Mouse (Mus musculus) limb, embryonic 11.5 days (tissue): ENCODE data around the gene Inip. TPM values are rescaled to one million over a fixed set of nuclear protein-coding genes. Genes with fewer than 3 reads are reported as not detected.

Experiments used
- ATAC-seq: fragments of 200-750 bp; cut with Nextera tagmentation; 2 replicates; pipeline ENCODE4 v1.8.0; 2017; ENCODE audit warnings: low read depth; ENCODE audit not compliant: insufficient number of reproducible peaks, low FRiP score, low TSS enrichment
- DNase-seq: peaks from one replicate; pipeline ENCODE4 v3.0.0-alpha.2; 2015; ENCODE audit warnings: low spot score
- H3K27ac ChIP-seq: fragments of 300-500 bp; sonication (generic); replicated peaks from 2 replicates; pipeline ENCODE4 v1.5.1; 2014; ENCODE audit warnings: low read depth, mild to moderate bottlenecking, low read length
- H3K27me3 ChIP-seq: fragments of 300-500 bp; sonication (generic); 2 replicates; pipeline ENCODE4 v1.6.1; 2014; ENCODE audit warnings: mild to moderate bottlenecking, low read length, mixed read lengths; ENCODE audit not compliant: control insufficient read depth, insufficient read depth
- H3K36me3 ChIP-seq: fragments of 300-500 bp; sonication (generic); 2 replicates; pipeline ENCODE4 v1.6.1; 2014; ENCODE audit warnings: mild to moderate bottlenecking, low read length, moderate library complexity, mixed read lengths; ENCODE audit not compliant: control insufficient read depth, insufficient read depth
- H3K4me1 ChIP-seq: fragments of 300-500 bp; sonication (generic); 2 replicates; pipeline ENCODE4 v1.6.1; 2014; ENCODE audit warnings: low read length, mixed read lengths; ENCODE audit not compliant: control insufficient read depth, insufficient read depth
- H3K4me2 ChIP-seq: fragments of 300-500 bp; sonication (generic); 2 replicates; pipeline ENCODE4 v1.6.1; 2014; ENCODE audit warnings: low read depth, mild to moderate bottlenecking, moderate library complexity; ENCODE audit not compliant: severe bottlenecking
- H3K4me3 ChIP-seq: fragments of 300-500 bp; sonication (generic); 2 replicates; pipeline ENCODE4 v1.5.1; 2014; ENCODE audit warnings: low read depth, low read length
- H3K9ac ChIP-seq: fragments of 300-500 bp; sonication (generic); 2 replicates; pipeline ENCODE4 v1.6.1; 2014; ENCODE audit warnings: mild to moderate bottlenecking, low read length
- H3K9me3 ChIP-seq: fragments of 300-500 bp; sonication (generic); 2 replicates; pipeline ENCODE4 v1.6.1; 2016; ENCODE audit warnings: low read length; ENCODE audit not compliant: control insufficient read depth
- WGBS: fragments of 180-500 bp; shearing (Covaris S2); extraction: QIAGEN DNeasy Blood & Tissue Kit; methylation state at CpG from one replicate; pipeline ENCODE4 v1.1.7; 2014; 5-methylcytosine and 5-hydroxymethylcytosine counted together
- polyA plus RNA-seq: library from polyadenylated mRNA; unstranded; fragments of >200 nt; fragmentation: Nextera tagmentation; extraction: Ambion mirVana; gene quantifications from 2 replicates; pipeline ENCODE4 v1.2.1, GENCODE M21; 2014

Gene Inip
- polyA plus RNA-seq, 1 experiment from 2014 or later = 91.9 TPM

DNA sequence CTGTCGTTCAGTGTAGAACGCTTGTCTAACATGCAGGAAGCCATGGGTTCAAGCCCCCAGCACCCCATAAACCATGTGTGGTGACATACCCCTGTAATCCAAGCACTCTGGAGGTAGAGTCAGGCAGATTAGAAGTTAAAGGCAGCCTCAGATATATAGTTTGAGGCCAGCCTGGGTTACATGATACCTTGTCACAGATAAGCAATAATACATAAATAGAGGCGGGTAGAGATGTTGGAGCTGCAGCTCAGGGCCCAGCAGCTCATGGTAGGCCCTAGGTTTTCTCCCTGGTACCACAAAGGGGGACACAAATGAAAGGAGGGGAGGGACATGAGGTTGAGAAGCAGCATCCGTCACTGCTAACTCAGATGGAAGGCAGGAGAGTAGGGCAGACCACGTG, 16.4 kb upstream of the Inip start:
- no peak overlapping the region for H3K4me3 ChIP-seq
- DNase-seq (no peak), ATAC-seq (no peak)
- no peak overlapping the region for H3K27ac ChIP-seq
- no peaks in the 10 kb centered on the region for H3K9me3 ChIP-seq
- H3K4me1 ChIP-seq = 0 out of 2 replicates have a peak, but pooled peaks cover 4% of the 10 kb centered on the region
- WGBS = 70% methylated on average over 5 of the region's 5 CpGs
- no peaks in the 10 kb centered on the region for H3K36me3 ChIP-seq
- no peak overlapping the region for H3K9ac ChIP-seq
- H3K4me2 ChIP-seq = no peak overlapping the region
- H3K27me3 ChIP-seq = no peaks in the 10 kb centered on the region

DNA sequence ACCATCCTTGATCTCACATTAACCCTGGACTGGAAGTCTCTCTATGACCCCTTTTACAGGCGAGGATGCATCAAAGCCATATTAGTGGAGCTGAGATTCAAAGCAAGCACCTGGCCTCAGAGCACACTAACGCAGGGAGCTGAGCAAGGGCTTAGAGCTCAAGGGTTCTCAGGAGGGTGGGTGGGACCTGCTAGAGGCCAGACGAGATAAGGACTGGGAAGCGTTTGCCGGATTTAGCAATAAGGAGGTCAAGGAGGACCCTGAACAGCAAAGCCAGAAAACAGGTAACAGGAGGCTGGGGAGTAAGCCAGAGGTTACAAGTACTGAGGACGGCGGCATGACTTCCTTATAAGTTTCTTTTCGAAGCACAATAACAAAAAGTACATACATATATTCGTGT, 15.1 kb upstream of the Inip start:
- no peak overlapping the region for H3K4me3 ChIP-seq
- H3K36me3 ChIP-seq = no peaks in the 10 kb centered on the region
- 77% methylated on average over 9 of the region's 9 CpGs for WGBS
- ATAC-seq = no peak
- H3K4me2 ChIP-seq = no peak overlapping the region
- H3K9ac ChIP-seq = no peak overlapping the region
- H3K9me3 ChIP-seq = no peaks in the 10 kb centered on the region
- 0 out of 2 replicates have a peak, but pooled peaks cover 4% of the 10 kb centered on the region for H3K4me1 ChIP-seq
- H3K27me3 ChIP-seq = no peaks in the 10 kb centered on the region
- H3K27ac ChIP-seq = no peak overlapping the region
- no peak for DNase-seq

DNA sequence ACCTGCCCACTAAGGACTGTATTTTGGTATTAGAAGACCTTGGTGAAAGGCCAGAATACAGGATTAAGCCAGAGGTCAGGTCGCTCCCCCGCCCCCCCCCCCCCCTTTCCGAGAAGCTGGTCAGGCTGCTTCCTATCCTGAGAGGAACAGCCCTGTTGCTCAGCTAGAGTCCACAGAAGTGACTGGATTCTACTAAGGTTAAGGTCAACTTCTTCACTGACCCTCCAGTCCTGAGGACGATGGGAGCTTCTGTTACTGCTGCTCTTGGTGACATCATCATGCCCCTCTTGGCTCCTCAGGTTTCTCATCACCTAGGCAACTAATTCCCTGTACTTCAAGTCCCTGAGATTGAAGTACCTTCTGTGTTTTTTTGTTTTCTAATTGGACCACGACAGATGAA, 14.6 kb upstream of the Inip start:
- ATAC-seq = no peak
- H3K27me3 ChIP-seq = no peaks in the 10 kb centered on the region

DNA sequence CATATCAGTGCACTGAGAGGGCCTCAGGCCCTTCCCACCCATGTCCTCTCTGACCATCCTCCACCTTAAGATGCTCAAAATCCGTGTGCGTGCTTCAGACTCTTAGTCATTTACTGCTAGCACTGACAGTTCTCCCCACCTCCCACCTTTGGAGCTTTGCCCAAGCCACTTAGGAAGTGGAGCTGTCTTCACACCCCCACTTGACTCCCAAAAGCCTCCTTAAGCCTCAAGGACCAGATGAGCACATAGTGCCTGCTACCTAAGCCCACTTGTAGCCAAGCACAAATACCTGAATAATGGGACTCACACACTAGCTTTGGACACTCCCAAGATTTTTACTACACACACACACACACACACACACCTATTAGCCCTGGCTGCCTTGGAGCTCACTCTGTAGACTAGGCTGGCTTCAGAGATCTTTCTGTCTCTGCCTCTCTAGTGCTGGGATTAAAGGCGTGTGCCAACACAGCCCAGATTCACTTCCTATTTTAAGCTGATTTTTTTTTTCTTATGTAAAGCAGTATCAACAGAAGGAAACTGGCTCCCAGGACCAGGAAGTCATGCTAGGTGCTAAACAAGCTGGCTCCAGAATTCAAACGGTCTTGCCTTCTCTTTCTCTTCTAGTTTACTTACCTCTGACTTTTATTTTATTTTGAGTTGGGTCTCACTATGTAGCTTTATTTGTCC, 13.9 kb upstream of the Inip start:
- 0 out of 2 replicates have a peak, but pooled peaks cover 4% of the 10 kb centered on the region for H3K4me1 ChIP-seq
- no peak overlapping the region for H3K9ac ChIP-seq
- no peaks in the 10 kb centered on the region for H3K36me3 ChIP-seq
- H3K4me3 ChIP-seq = no peak overlapping the region
- no peak for DNase-seq
- no peak overlapping the region for H3K4me2 ChIP-seq
- WGBS = 82% methylated on average over 4 of the region's 4 CpGs
- no peak for ATAC-seq
- no peaks in the 10 kb centered on the region for H3K9me3 ChIP-seq
- no peaks in the 10 kb centered on the region for H3K27me3 ChIP-seq
- no peak overlapping the region for H3K27ac ChIP-seq

More for the DNA sequence above, 14.6 kb upstream of the Inip start:
- DNase-seq = no peak
- 69% methylated on average over 5 of the region's 5 CpGs for WGBS
- Histone ChIP-seq H3K4me3 (no peak overlapping the region), H3K4me1 (0 out of 2 replicates have a peak, but pooled peaks cover 4% of the 10 kb centered on the region), H3K9ac (no peak overlapping the region), H3K9me3 (no peaks in the 10 kb centered on the region), H3K36me3 (no peaks in the 10 kb centered on the region), H3K4me2 (no peak overlapping the region), H3K27ac (no peak overlapping the region)

DNA sequence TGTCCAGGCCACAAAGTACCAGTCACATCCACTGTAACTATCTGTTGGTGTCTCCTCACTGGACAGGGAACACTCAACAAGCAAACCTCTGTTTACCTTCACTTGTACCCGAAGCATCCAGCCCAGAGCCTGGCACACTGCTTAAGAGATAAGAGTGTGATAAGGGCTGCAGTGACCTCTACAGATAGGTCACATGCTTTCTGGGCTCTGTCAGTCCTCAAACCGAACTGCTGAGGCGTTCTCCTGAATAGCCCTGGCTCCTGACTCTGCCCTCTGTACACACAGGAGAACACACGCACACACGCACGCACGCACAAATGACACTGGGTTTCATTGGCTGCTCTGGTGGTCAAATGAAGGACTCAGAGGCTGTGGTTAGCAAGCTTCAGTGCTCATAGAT, 12.7 kb upstream of the Inip start:
- Histone ChIP-seq H3K4me3 (no peak overlapping the region), H3K4me2 (no peak overlapping the region), H3K9ac (no peak overlapping the region), H3K9me3 (no peaks in the 10 kb centered on the region), H3K36me3 (no peaks in the 10 kb centered on the region), H3K27ac (no peak overlapping the region), H3K27me3 (no peaks in the 10 kb centered on the region), H3K4me1 (0 out of 2 replicates have a peak, but pooled peaks cover under 1% of the 10 kb centered on the region)
- ATAC-seq (no peak), DNase-seq (no peak)
- 68% methylated on average over 7 of the region's 7 CpGs for WGBS

DNA sequence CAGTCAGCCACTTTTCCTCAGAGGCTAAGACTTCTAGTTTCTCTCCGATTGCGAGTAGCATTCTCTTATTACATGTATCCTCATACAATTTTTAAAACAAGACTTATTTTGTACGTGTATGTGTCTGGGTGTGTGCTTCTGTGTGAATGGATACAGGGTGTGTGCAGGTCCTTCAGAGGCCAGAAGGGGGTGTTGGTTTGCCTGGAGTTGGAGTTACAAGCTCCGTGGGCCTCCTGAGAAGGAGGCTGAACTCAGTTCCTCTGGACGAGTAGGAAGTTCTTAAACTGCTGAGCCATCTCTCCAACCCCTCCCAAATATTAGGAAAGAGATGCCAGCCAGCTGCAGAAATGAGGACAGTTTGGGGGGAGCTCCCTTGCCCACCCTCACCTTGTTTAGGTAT, 7.0 kb upstream of the Inip start:
- no peak overlapping the region for H3K4me3 ChIP-seq
- ATAC-seq (no peak), DNase-seq (no peak)
- H3K36me3 ChIP-seq = no peaks in the 10 kb centered on the region
- no peak overlapping the region for H3K27ac ChIP-seq
- no peaks in the 10 kb centered on the region for H3K9me3 ChIP-seq
- no peaks in the 10 kb centered on the region for H3K4me1 ChIP-seq
- H3K27me3 ChIP-seq = no peaks in the 10 kb centered on the region
- H3K9ac ChIP-seq = no peak overlapping the region
- H3K4me2 ChIP-seq = no peak overlapping the region
- 86% methylated on average over 5 of the region's 5 CpGs for WGBS

DNA sequence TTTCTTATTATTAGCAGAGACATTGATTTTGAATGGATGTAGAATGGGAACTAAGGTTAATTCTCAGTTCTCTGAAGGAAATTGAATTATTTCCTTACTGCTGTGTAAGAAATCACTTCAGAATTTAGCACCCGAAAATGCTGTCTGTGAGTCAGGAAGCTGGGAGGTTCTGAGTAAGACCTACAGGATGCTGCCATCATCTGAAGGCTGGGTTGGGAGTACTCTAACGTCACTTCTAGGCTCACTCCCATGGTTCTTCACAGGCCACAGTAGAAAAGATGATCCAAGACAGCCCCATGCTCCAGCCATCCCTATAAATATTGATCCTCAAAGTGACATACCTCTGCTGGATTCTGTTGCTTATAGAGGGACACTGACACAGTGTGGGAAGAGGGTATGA, 6.1 kb upstream of the Inip start:
- DNase-seq (no peak), ATAC-seq (no peak)
- no peak overlapping the region for H3K4me3 ChIP-seq
- H3K4me2 ChIP-seq = no peak overlapping the region
- 80% methylated on average over 2 of the region's 2 CpGs for WGBS
- no peaks in the 10 kb centered on the region for H3K27me3 ChIP-seq
- no peaks in the 10 kb centered on the region for H3K9me3 ChIP-seq
- H3K27ac ChIP-seq = no peak overlapping the region
- no peaks in the 10 kb centered on the region for H3K36me3 ChIP-seq
- H3K9ac ChIP-seq = no peak overlapping the region
- no peaks in the 10 kb centered on the region for H3K4me1 ChIP-seq

DNA sequence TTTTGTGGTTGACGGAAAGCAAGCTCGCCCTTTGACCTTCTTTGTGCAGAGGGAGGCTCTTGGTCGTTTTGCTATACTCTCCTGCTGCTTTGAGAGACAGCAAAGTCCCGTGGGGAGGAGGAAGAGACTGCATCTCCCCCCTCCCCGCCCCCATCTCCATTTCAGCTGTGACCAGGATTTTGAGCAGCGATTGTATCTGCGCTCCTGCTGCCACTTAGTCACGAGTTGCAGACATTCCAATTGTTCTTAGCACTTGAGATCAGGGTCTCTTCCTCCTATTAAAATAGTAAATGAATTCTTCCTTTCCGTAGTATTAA, 5.4 kb upstream of the Inip start:
- H3K4me1 ChIP-seq = no peaks in the 10 kb centered on the region
- ATAC-seq = no peak
- H3K4me2 ChIP-seq = peak overlapping the region; percentile 99
- peak overlapping the region; percentile 86 for H3K4me3 ChIP-seq
- H3K9ac ChIP-seq = no peak overlapping the region
- H3K27me3 ChIP-seq = no peaks in the 10 kb centered on the region
- 11% methylated on average over 9 of the region's 9 CpGs for WGBS
- no peaks in the 10 kb centered on the region for H3K9me3 ChIP-seq
- no peaks in the 10 kb centered on the region for H3K36me3 ChIP-seq
- no peak overlapping the region for H3K27ac ChIP-seq
- no peak for DNase-seq
